Mouse (Mus musculus) A20 (cell line): ENCODE measurements around the gene Serinc2.
"Not testable (repeated sequence)": the region's sequence is repeated elsewhere in the genome, so short reads cannot be mapped to it uniquely, and the experiment has no call there.

Experiments
- DNase-seq: peaks from one replicate; pipeline ENCODE4 v3.0.0-alpha.2; 2011; ENCODE audit warnings: low read depth, low spot score

Serinc2 gene

GRCm38 (mm10) chr4:130264131-130264530 is 14.9 kb downstream of the Serinc2 start:
- DNase-seq = no peak

GRCm38 (mm10) chr4:130260406-130260805 is 18.6 kb downstream of the Serinc2 start:
- DNase-seq = peak; percentile 49

DNA sequence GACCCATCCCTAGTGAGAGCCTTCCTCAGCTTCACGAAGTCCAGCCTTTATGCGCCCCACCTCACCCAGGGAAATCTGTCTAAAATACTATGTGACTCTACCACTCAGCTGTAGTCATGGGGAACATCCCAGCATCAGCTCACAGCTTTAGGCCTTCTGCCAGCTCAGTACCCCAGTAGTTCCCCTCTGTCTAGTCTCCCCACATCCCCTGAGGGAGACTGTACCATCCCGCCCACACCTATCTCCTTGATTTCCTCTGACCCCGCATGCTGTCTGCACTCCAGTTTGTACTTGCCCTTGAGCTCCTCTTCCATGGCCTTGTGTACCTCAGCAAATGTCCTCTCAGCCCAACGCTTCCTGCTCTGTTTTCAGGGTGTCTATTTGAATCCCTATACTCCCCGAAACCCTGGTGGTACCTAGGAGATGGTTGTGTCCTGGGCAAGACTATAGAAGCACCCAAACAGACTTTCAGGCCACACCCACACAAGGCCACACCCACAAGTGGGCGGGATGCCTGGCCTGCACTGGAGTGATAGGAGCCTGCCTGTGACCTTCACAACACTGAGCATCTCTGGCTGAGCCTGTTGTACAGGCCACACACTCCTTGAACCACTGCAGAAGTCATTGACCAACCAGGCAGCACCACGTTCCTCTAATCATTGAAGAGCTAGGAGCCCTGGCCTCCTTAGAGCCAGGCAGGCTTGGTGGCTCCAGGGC is 26.4 kb downstream of the Serinc2 start:
- DNase-seq = peak; percentile 83

GRCm38 (mm10) chr4:130251763-130252162 is 27.2 kb downstream of the Serinc2 start:
- DNase-seq = peak; percentile 84

- peak; percentile 93 for DNase-seq
Measured at GRCm38 (mm10) chr4:130251172-130251705, 27.8 kb downstream of the Serinc2 start.

GRCm38 (mm10) chr4:130248636-130249035 is 30.4 kb downstream of the Serinc2 start:
- DNase-seq = no peak

DNA sequence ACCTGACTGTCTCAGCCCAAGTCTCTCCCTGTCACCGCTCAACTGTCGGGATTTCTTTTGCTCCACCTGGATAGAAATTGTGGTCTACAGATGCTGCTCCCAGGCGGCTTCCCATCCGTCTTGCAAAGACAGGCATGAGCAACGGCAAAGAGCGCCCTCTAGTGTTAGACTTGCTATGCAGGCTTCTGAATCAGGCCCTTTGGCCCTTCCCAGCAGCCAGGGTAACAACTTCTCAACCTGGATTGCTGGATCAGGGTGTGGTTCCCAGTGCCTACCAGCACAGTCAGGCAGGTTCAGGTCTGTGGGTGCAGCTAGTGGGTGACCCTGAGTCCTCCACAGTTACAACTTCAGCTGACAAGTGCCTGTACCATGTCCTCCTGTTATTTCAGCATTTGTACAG is 32.9 kb downstream of the Serinc2 start:
- peak; percentile 71 for DNase-seq

DNA sequence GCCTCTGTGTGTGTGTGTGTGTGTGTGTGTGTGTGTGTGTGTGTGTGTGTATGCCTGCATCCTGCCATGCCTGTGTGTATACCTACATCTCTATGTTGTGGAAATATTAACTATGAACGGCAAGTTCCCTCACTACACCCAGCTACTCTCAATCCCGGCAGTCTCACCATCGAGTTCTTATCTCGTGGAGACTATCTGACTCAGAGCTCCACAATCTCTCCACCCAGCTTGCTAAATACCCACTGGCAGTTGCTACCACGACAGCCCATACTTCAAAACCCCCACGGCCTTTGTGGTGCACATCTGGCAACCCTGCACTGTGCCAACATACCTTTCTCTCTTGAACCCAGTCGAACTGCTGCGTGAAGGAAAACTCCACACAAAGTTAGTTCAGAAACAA is 34.3 kb downstream of the Serinc2 start:
- no peak for DNase-seq

DNA sequence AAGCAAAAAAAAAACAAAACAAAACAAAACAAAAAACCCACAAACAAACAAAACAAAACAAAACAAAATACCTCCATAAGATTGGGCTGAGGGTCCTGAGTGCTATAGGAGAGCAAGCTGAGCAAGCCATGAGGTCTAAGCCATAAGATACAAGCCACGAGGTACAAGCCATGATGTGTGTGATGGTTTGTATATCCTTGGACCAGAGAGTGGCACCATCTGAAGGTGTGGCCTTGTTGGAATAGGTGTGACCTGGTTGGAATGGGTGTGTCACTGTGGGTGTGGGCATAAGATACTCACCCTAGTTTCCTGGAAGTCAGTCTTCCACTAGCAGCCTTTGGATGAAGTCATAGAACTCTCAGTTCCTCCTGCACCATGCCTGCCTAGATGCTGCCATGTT is 35.4 kb downstream of the Serinc2 start:
- not testable (repeated sequence) for DNase-seq

GRCm38 (mm10) chr4:130242956-130243355 is 36.0 kb downstream of the Serinc2 start:
- no peak for DNase-seq

DNA sequence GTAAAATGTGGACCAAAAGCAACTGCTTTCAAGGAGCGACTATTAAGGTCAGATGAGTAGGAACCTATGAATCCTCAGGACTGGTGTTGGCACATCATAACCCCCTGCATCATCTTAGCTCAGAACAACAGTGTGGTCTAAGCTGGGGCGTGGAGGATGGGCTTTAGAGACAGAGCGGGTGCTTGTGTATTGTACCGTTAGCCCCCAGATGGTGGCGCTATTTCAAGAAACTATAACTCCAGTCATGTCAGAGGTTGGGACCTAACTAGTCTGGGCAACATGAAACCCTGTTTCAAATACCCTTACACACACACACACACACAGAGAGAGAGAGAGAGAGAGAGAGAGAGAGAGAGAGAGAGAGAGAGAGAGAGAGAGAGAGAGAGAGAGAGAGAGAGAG is 38.3 kb downstream of the Serinc2 start:
- DNase-seq = peak; percentile 50

- no peak for DNase-seq
Measured at GRCm38 (mm10) chr4:130237607-130238006, 41.4 kb downstream of the Serinc2 start.

- no peak for DNase-seq
Measured at GRCm38 (mm10) chr4:130236361-130236760, 42.6 kb downstream of the Serinc2 start.

DNA sequence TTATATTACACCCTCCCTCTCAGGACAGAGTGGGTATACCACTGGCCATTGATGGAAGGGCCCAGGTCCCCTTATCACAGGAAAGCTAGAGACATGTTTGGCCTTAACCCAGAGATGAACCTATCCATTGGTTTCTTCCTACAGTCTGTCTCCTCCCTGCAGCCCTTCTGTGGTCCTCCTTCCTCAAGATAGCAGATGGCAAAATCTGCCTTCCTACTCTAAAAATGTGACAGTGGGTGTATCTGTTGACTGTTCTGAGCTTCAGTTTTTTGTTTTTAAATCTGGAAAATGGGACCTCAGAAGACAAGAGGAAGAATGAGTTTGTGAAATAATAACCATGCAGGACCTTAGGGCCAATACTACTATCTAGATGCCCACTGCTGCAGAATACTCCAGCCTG is 54.9 kb downstream of the Serinc2 start:
- DNase-seq = no peak

DNA sequence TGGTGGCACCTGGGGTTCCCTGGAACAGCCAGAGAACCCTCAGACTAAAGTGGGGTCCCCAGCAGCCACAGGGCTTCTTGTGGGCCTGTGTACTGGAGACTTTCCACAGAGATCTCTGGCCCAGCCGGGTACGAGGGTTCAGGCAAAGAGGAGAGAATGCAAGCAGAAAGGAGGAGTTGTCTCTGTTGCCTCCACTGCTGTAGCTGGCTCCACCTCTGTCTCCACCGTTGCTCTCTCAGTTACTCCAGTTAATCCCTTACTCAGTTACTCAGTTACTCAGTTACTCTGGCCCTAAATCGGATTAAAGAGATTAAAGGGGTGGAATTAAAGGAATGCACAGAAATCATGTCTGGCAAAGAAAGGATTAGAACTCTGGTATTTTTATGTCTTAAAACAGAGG is 56.8 kb downstream of the Serinc2 start, which contains the start of gene Gm853:
Gene Gm853 (minus strand): TSS at position 223 of the 400 bp plus-strand sequence.
- no peak for DNase-seq

DNA sequence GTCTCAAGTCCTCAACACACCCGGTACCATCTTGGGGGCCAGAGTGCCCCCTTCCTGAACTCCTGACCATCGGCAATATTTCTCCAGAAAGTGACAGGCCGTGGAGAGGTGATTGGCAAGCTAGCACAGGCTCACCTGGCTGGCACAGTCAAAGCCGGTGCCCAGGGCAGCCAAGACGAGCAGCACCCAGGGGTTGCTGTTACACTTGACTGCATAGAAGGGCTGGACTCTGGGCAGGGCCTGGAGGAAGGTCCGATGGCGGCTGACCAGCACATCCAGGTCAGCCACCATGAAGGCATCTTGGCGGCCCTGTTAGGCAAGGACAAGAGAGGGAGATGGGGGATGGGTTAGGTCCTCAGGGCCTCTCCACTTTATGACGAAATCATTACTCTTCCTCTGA is 58.8 kb downstream of the Serinc2 start:
- DNase-seq = no peak

- DNase-seq = no peak
Measured at GRCm38 (mm10) chr4:130215392-130215791, 63.6 kb downstream of the Serinc2 start.

DNA sequence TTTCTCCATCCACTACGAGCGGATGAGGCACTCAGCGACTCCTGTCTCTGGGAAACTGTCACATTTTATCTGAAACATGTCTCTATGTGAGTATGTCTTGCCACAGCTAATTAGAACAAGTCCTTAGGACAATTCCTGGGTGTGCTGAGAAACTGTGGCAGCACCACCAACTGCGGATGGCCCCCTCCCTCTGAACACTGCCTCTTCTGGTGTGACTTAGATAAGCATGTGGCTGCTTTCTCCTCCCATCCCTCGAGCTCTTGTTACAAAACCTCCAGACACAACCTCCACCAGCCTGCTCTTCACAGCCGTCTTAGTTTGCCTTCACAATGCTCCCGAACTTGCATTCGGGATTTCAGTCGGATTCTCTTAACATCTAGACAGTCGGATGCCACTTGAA is 65.1 kb downstream of the Serinc2 start:
- DNase-seq = no peak

GRCm38 (mm10) chr4:130213197-130213596 is 65.8 kb downstream of the Serinc2 start:
- DNase-seq = no peak

DNA sequence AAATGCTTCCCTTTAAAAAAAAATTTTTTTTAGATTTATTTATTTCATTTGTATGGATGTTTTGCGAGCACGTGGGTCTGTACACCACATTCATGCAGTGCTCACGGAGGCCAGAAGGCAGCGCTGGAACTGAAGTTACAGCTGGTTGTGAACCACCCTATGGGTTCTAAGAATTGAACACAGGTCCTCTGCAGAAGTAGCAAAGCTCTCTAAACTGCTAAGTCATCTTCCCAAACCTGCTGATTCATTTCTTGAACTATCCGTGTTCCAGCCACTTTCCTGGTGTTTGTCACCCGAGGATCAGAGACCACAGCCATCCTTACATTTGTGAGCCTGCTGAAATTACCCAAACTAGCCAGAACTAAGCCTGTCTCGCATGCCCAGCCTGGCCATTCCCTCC is 66.6 kb downstream of the Serinc2 start:
- no peak for DNase-seq

DNA sequence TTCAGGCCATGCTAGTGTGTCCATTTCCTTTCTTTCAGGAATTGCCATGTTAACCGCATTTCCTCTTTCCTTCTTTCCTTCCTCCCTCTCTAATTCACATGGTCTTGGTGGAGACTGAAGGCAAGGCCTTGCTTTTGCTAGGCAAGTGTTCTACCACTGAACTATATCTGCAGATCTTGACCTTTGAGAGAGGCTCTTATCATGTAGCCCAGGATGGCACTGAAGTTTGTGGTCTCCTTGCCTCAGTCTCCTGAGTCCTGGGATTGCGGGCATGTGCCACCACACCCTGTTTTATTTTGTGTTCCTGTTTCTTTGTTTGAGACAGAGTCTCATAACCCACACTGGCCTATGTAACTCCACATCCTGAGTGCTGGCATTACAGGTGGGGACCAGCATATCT is 67.1 kb downstream of the Serinc2 start:
- no peak for DNase-seq
